Mouse (Mus musculus) limb, embryonic 15.5 days (tissue): ENCODE data around the gene St8sia1. TPM values are rescaled to one million over a fixed set of nuclear protein-coding genes. Genes with fewer than 3 reads are reported as not detected.

Experiments
- ATAC-seq: fragments of 200-750 bp; cut with Nextera tagmentation; 2 replicates; pipeline ENCODE4 v1.8.0; 2017; ENCODE audit warnings: low read depth, moderate TSS enrichment; ENCODE audit not compliant: insufficient number of reproducible peaks, low FRiP score, low TSS enrichment
- H3K27ac ChIP-seq: fragments of 300-500 bp; sonication (generic); 2 replicates; pipeline ENCODE4 v1.5.1; 2015; ENCODE audit warnings: moderate library complexity, mild to moderate bottlenecking, inconsistent platforms
- H3K27me3 ChIP-seq: fragments of 300-500 bp; sonication (generic); 2 replicates; pipeline ENCODE4 v1.6.1; 2015; ENCODE audit warnings: inconsistent platforms
- H3K36me3 ChIP-seq: fragments of 300-500 bp; sonication (generic); 2 replicates; pipeline ENCODE4 v1.6.1; 2015; ENCODE audit warnings: inconsistent platforms
- H3K4me1 ChIP-seq: fragments of 300-500 bp; sonication (generic); 2 replicates; pipeline ENCODE4 v1.6.1; 2015; ENCODE audit warnings: inconsistent platforms
- H3K4me2 ChIP-seq: fragments of 300-500 bp; sonication (generic); 2 replicates; pipeline ENCODE4 v1.6.1; 2015; ENCODE audit warnings: mild to moderate bottlenecking, inconsistent platforms
- H3K4me3 ChIP-seq: fragments of 300-500 bp; sonication (generic); 2 replicates; pipeline ENCODE4 v1.5.1; 2015; ENCODE audit warnings: mild to moderate bottlenecking, inconsistent platforms
- H3K9ac ChIP-seq: fragments of 300-500 bp; sonication (generic); 2 replicates; pipeline ENCODE4 v1.6.1; 2015; ENCODE audit warnings: inconsistent platforms
- H3K9me3 ChIP-seq: fragments of 300-500 bp; sonication (generic); 2 replicates; pipeline ENCODE4 v1.6.1; 2016; ENCODE audit warnings: inconsistent platforms
- WGBS: fragments of 180-500 bp; shearing (Covaris S2); methylation state at CpG from one replicate; pipeline ENCODE4 v1.1.7; 2015; 5-methylcytosine and 5-hydroxymethylcytosine counted together
- polyA plus RNA-seq: library from polyadenylated mRNA; unstranded; fragments of >200 nt; fragmentation: Nextera tagmentation; extraction: Ambion mirVana; gene quantifications from 2 replicates; pipeline ENCODE4 v1.2.1, GENCODE M21; 2015

The St8sia1 gene
- polyA plus RNA-seq, 1 experiment from 2014 or later = 0.74 TPM

DNA sequence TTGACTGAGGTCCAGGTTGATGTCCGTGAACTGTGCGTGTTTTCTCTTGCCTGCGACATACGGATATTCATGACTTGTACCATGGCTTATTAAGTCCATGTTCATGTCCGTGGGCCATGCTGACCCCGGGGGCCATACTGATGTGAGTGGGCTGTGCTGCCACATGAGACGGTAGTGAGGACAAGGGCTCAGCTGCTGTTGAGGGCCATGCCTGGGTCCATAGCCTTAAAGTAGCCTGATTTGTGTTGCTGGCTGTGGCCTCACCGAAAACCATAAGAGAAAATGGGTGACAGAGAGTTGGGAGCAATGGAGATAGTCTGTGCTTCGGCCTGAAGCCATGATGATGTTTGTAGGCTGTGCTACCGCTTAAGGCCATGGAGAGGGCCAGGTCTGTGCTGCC, 145.9 kb downstream of the St8sia1 start:
- Histone ChIP-seq H3K4me2 (no peak overlapping the region), H3K27me3 (no peaks in the 10 kb centered on the region), H3K9ac (no peak overlapping the region), H3K27ac (no peak overlapping the region), H3K4me3 (no peak overlapping the region), H3K9me3 (no peaks in the 10 kb centered on the region), H3K4me1 (0 out of 2 replicates have a peak, but pooled peaks cover 6% of the 10 kb centered on the region), H3K36me3 (no peaks in the 10 kb centered on the region)
- 92% methylated on average over 10 of the region's 10 CpGs for WGBS
- no peak for ATAC-seq

DNA sequence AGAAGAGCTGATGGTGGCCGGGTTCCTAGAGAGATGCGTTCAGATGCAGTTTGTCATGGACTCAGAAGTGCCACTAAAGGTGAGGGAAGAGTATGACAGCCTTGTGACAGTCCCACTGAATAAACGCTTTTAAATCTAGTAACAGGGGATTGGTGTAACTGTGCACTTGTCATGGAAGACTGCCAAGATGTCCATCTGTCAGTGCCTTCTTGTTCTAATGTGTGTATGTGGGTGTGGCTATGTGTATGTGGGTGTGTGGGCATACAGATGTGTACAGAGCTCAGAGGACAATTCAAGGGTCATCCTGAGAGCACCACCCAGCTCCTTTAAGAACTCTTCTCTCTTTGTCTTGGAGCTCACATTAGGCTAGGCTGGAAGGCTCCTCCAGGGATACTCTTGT, 148.7 kb downstream of the St8sia1 start:
- no peak for ATAC-seq
- no peaks in the 10 kb centered on the region for H3K9me3 ChIP-seq
- no peaks in the 10 kb centered on the region for H3K27me3 ChIP-seq
- no peaks in the 10 kb centered on the region for H3K36me3 ChIP-seq
- no peak overlapping the region for H3K27ac ChIP-seq
- 76% methylated on average over 3 of the region's 3 CpGs for WGBS
- no peak overlapping the region for H3K4me2 ChIP-seq
- 0 out of 2 replicates have a peak, but pooled peaks cover 6% of the 10 kb centered on the region for H3K4me1 ChIP-seq
- H3K9ac ChIP-seq = no peak overlapping the region
- H3K4me3 ChIP-seq = no peak overlapping the region

DNA sequence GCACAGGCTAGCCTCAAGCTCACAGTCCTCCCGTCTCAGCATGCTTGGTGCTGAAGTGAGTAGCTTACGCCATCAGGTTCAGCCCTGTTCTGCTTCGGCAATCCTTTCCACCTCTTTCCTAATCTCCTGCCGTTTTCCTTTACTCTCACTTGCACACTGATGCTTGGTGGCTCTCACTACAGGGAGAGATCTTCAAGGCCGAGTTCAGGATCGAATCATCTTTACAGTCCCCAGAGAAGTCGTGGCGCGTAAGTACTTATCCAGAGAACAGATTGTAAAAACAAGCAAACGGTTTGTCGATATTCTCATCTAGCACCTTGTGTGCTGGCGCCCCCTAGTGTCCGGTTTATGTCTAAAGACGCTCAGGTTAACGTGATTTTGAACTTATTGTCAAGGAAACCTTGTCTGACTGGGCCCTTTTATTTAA, 149.7 kb downstream of the St8sia1 start:
- no peaks in the 10 kb centered on the region for H3K36me3 ChIP-seq
- H3K4me3 ChIP-seq = peak overlapping the region; percentile 42
- H3K4me2 ChIP-seq = peak overlapping the region; percentile 55
- H3K9ac ChIP-seq = 0 out of 2 replicates have a peak overlapping the region, but pooled peaks have one; percentile 20
- no peaks in the 10 kb centered on the region for H3K9me3 ChIP-seq
- ATAC-seq = no peak
- no peak overlapping the region for H3K27ac ChIP-seq
- WGBS = 4% methylated on average over 15 of the region's 15 CpGs
- H3K4me1 ChIP-seq = 0 out of 2 replicates have a peak, but pooled peaks cover 6% of the 10 kb centered on the region
- no peaks in the 10 kb centered on the region for H3K27me3 ChIP-seq

DNA sequence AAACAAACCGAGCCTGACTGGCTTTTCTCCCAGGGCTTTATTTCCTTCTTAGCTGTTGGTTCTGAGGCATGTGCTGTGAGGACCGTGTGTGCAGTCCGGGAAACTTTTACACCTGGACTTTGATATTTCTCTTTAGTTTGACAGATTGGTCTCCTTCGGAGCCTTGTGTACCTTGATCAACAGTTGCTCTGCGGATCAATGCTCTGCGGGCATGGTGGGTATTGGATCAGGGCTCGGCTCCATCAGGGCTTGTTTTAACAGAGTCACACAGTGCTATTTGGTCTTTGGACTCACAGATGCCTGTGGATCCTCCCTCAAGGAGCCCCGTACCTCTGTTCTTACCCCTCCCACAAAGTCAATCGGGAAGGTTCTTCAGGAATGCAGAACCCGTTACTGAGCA, 150.2 kb downstream of the St8sia1 start:
- no peak overlapping the region for H3K9ac ChIP-seq
- H3K9me3 ChIP-seq = no peaks in the 10 kb centered on the region
- ATAC-seq = no peak
- H3K36me3 ChIP-seq = no peaks in the 10 kb centered on the region
- H3K4me1 ChIP-seq = 0 out of 2 replicates have a peak, but pooled peaks cover 6% of the 10 kb centered on the region
- H3K4me2 ChIP-seq = peak overlapping the region; percentile 55
- WGBS = 42% methylated on average over 10 of the region's 10 CpGs
- H3K4me3 ChIP-seq = peak overlapping the region; percentile 42
- H3K27me3 ChIP-seq = no peaks in the 10 kb centered on the region
- H3K27ac ChIP-seq = no peak overlapping the region

DNA sequence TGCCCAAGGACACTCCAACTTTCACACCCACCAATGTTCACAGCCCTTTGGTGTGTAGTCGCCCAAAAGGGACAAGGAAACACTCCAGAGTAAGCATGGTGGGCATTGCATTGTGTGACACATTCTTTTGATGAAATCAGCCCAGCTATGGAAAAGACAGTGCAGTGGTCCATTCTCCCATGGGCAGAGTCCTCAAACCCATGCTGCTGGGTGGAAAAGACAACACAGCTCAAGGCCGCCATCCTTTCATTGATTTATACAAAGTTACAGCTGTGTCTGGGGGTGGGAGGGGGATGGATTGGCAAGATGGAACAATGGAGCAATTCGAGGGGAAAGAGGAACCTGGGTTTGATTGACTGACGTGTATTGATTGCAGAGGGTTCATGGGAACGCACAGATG, 151.3 kb downstream of the St8sia1 start:
- H3K27ac ChIP-seq = no peak overlapping the region
- H3K27me3 ChIP-seq = no peaks in the 10 kb centered on the region
- ATAC-seq = no peak
- no peak overlapping the region for H3K4me3 ChIP-seq
- 0 out of 2 replicates have a peak, but pooled peaks cover 6% of the 10 kb centered on the region for H3K4me1 ChIP-seq
- WGBS = 74% methylated on average over 5 of the region's 5 CpGs
- no peak overlapping the region for H3K9ac ChIP-seq
- no peaks in the 10 kb centered on the region for H3K9me3 ChIP-seq
- no peaks in the 10 kb centered on the region for H3K36me3 ChIP-seq
- no peak overlapping the region for H3K4me2 ChIP-seq

DNA sequence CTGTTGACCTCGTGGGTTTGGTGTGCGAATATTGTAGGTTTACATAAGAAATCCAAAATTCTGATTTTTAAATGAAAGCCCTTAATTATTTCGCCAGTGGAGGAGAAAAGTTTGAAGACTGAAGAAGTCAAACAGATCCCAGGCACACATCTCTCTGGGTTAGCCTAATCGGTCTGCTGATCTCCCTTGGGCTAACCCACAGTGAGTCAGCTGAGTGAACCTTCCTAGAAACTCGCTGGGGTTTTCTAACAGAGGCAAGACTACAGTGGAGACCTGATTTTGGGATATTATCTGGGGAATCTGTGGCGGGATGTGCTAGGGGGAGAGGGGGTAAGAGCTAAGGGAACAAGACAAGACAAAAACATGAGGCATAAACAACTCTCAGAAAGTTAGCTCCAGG, 154.0 kb downstream of the St8sia1 start:
- no peaks in the 10 kb centered on the region for H3K36me3 ChIP-seq
- H3K9me3 ChIP-seq = no peaks in the 10 kb centered on the region
- ATAC-seq = no peak
- H3K4me1 ChIP-seq = 0 out of 2 replicates have a peak, but pooled peaks cover 6% of the 10 kb centered on the region
- no peak overlapping the region for H3K4me2 ChIP-seq
- no peak overlapping the region for H3K4me3 ChIP-seq
- 73% methylated on average over 6 of the region's 6 CpGs for WGBS
- H3K27ac ChIP-seq = no peak overlapping the region
- no peaks in the 10 kb centered on the region for H3K27me3 ChIP-seq
- no peak overlapping the region for H3K9ac ChIP-seq

DNA sequence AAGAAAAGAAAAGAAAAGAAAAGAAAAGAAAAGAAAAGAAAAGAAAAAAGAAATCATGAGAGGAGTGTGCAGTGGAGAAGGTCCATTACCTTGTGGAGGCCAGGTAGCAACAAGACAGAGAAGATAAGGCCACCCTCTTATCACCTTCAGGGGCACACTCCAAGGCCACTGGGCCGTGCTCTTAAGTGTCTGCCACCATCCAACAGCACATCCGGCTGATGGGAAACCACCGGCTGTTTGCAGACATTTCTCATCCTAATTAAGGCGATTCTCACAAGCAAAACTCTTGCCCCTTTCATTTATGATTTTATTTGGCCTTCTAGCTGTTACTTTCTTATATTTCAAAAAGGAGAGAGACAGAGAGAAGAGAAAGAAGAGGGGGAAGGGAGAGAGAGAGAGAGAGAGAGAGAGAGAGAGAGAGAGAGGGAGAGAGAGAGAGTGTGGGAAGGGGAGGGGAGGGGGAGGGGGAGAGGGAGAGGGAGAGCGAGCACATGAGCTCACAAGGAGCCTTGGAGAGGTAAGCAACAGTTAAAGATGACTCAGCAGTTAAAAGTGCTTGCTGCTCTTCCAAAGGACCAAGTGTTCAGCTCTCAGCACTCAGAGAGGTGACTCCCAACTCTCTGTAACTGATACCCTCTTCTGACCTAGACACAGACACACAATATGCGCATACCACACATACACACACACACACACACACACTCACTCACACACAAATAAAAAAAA, 154.7 kb downstream of the St8sia1 start:
- 35% methylated on average over 6 of the region's 6 CpGs for WGBS

DNA sequence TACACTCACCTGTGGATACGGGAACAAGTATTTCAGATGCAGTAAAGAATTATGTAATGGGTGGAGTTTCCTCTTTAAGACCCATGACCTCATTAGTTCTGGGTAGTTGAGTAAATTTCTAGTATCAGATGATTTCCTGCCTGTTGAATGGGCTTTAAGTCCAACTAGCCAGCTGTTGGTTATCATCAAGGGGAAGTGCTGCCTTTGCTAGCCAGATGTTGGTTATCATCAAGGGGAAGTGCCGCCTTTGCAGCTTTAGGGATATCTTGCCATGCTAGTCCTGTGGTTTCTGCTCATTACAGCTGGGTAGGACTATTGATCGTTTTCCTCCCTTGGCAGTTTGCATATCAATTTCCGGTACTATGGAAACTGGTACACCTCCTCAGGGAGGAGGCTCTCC, 157.9 kb downstream of the St8sia1 start:
- Histone ChIP-seq H3K36me3 (no peaks in the 10 kb centered on the region), H3K4me3 (no peak overlapping the region), H3K9ac (no peak overlapping the region), H3K9me3 (no peaks in the 10 kb centered on the region), H3K4me2 (no peak overlapping the region), H3K27ac (no peak overlapping the region), H3K4me1 (no peaks in the 10 kb centered on the region), H3K27me3 (no peaks in the 10 kb centered on the region)
- WGBS = 73% methylated on average over 4 of the region's 4 CpGs
- ATAC-seq = no peak

More for the DNA sequence above, 154.7 kb downstream of the St8sia1 start:
- no peaks in the 10 kb centered on the region for H3K27me3 ChIP-seq
- no peaks in the 10 kb centered on the region for H3K36me3 ChIP-seq
- no peak overlapping the region for H3K27ac ChIP-seq
- no peak for ATAC-seq
- no peak overlapping the region for H3K9ac ChIP-seq
- no peak overlapping the region for H3K4me3 ChIP-seq
- H3K9me3 ChIP-seq = no peaks in the 10 kb centered on the region
- H3K4me1 ChIP-seq = 0 out of 2 replicates have a peak, but pooled peaks cover 6% of the 10 kb centered on the region
- H3K4me2 ChIP-seq = no peak overlapping the region

DNA sequence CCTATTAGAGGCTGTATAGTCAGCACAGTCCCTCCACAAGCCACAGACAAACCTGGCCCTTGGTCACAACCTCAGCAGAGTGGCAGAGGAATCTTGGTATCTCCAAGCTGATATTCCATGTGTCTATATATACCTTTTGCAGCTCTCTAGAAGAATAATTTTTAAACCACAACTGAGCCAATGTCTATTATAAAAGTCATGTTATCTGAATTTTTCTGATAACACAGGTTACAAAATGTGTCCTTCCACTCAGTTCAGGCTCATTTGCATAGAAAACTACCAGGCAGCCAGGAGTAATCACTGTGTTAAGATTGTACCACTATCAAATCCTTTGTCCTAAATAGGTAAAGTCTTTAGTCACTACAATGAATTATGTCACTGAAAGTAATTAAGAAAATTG, 159.8 kb downstream of the St8sia1 start, which contains the start of gene Sult6b2:
Sult6b2 (minus strand) TSS at position 101 of the 400 bp plus-strand sequence.
- no peaks in the 10 kb centered on the region for H3K9me3 ChIP-seq

DNA sequence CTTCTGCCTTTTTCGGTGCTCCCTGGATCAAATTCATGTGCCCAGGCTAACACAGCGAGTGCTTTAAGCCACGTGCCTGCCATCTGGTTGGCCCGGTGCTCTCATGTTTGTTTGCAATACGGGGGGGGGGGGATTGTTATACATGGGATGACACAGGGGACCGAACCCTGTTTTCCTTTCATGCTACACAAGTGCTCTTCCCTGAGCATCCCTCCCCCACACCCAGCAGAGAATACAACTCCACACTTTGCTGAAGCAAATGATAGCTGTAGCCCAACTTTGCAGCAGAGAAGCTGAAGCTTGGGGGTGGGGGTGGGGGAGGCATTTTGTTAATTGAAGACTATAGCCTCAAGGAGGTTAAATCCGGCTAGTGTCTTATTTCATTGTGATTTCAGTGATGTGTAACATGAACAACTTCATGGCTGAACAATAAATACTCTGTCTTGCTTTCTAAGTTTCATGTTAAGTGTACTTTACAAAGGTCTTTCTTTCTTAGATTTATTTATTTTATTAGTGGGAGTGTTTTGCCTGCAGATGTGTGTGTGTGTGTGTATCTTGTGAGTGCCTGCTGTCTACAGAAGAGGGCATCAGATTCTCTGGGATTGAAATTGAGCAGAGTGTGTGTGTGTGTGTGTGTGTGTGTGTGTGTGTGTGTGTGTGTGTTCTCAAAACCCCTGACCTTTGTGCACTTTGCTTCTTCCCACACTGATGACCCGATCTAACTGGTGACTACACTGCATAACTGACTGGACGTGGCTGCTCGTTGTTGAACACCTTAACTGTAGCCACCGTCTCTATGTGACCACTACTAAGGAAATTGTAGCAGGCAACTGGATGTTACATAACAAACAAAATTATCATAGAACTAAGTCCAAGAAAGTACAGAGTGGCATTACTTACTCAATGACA, 161.4 kb downstream of the St8sia1 start:
- no peaks in the 10 kb centered on the region for H3K9me3 ChIP-seq

More for the DNA sequence above, 159.8 kb downstream of the St8sia1 start, which contains the start of gene Sult6b2:
- Histone ChIP-seq H3K27ac (no peak within 1 kb of the TSS), H3K36me3 (no peaks in the 10 kb centered on the region), H3K4me2 (no peak within 1 kb of the TSS), H3K9ac (no peak within 1 kb of the TSS), H3K27me3 (no peaks in the 10 kb centered on the region), H3K4me1 (no peaks in the 10 kb centered on the region), H3K4me3 (no peak within 1 kb of the TSS)
- ATAC-seq = no peak

DNA sequence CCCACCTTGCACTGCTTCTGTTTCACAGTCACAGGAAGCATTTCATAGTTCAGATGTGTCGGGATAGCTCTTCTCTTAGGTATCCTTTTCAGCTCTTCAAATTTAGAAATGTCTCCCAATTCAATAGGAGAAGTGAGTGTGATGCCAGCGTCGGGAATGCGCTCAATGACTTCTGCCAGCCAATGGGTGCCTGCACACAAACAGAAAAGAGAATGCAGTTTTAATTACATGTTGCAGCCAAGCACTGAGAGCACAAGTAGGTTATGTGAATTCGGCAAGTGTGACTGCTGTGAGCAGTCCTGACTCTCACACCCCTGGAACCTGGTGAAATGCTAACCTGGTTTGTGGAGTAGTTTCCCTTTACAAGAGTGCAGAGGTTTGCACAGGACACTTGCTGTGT, 162.6 kb downstream of the St8sia1 start:
- H3K4me2 ChIP-seq = no peak overlapping the region
- no peaks in the 10 kb centered on the region for H3K36me3 ChIP-seq
- no peaks in the 10 kb centered on the region for H3K4me1 ChIP-seq
- WGBS = 75% methylated on average over 5 of the region's 5 CpGs
- no peak overlapping the region for H3K4me3 ChIP-seq
- ATAC-seq = no peak
- no peaks in the 10 kb centered on the region for H3K9me3 ChIP-seq
- no peaks in the 10 kb centered on the region for H3K27me3 ChIP-seq
- H3K27ac ChIP-seq = no peak overlapping the region
- no peak overlapping the region for H3K9ac ChIP-seq

More for the DNA sequence above, 161.4 kb downstream of the St8sia1 start:
- ATAC-seq = no peak
- 51% methylated on average over 11 of the region's 11 CpGs for WGBS
- Histone ChIP-seq H3K27me3 (no peaks in the 10 kb centered on the region), H3K27ac (no peak overlapping the region), H3K4me3 (no peak overlapping the region), H3K4me1 (no peaks in the 10 kb centered on the region), H3K4me2 (no peak overlapping the region), H3K36me3 (no peaks in the 10 kb centered on the region), H3K9ac (no peak overlapping the region)
